Mouse (Mus musculus) midbrain, embryonic 16.5 days (tissue): Measurements from ENCODE around the gene Scel. TPM values are rescaled to one million over a fixed set of nuclear protein-coding genes. Genes with fewer than 3 reads are reported as not detected.

Source experiments
- ATAC-seq: fragments of 200-750 bp; cut with Nextera tagmentation; 2 replicates; pipeline ENCODE4 v1.8.0; 2017; ENCODE audit warnings: moderate TSS enrichment
- H3K27ac ChIP-seq: fragments of 300-500 bp; sonication (generic); 2 replicates; pipeline ENCODE4 v1.5.1; 2014; ENCODE audit warnings: mild to moderate bottlenecking, low read length, mixed read lengths
- H3K27me3 ChIP-seq: fragments of 300-500 bp; sonication (generic); 2 replicates; pipeline ENCODE4 v1.6.1; 2014; ENCODE audit warnings: low read depth, low read length, mixed read lengths; ENCODE audit not compliant: control insufficient read depth, insufficient read depth
- H3K36me3 ChIP-seq: fragments of 300-500 bp; sonication (generic); 2 replicates; pipeline ENCODE4 v1.6.1; 2014; ENCODE audit warnings: mild to moderate bottlenecking, low read length, moderate library complexity, mixed read lengths; ENCODE audit not compliant: control insufficient read depth, insufficient read depth
- H3K4me1 ChIP-seq: fragments of 300-500 bp; sonication (generic); 2 replicates; pipeline ENCODE4 v1.6.1; 2014; ENCODE audit warnings: mild to moderate bottlenecking, low read length, mixed read lengths; ENCODE audit not compliant: control insufficient read depth, insufficient read depth
- H3K4me2 ChIP-seq: fragments of 300-500 bp; sonication (generic); 2 replicates; pipeline ENCODE4 v1.6.1; 2014; ENCODE audit warnings: mild to moderate bottlenecking, low read length, mixed read lengths
- H3K4me3 ChIP-seq: fragments of 300-500 bp; sonication (generic); 2 replicates; pipeline ENCODE4 v1.5.1; 2014; ENCODE audit warnings: low read depth, mild to moderate bottlenecking, low read length, moderate library complexity, mixed read lengths
- H3K9ac ChIP-seq: fragments of 300-500 bp; sonication (generic); 2 replicates; pipeline ENCODE4 v1.6.1; 2014; ENCODE audit warnings: low read depth, low read length, mixed read lengths
- H3K9me3 ChIP-seq: fragments of 300-500 bp; sonication (generic); replicated peaks from 2 replicates; pipeline ENCODE4 v1.6.1; 2014; ENCODE audit warnings: mild to moderate bottlenecking, low read length, mixed read lengths; ENCODE audit not compliant: control insufficient read depth, poor library complexity, severe bottlenecking
- WGBS: fragments of 180-500 bp; shearing (Covaris S2); extraction: QIAGEN DNeasy Blood & Tissue Kit; methylation state at CpG from one replicate; pipeline ENCODE4 v1.1.7; 2014; 5-methylcytosine and 5-hydroxymethylcytosine counted together
- polyA plus RNA-seq: library from polyadenylated mRNA; unstranded; fragments of >200 nt; fragmentation: Nextera tagmentation; extraction: Ambion mirVana; gene quantifications from 2 replicates; pipeline ENCODE4 v1.2.1, GENCODE M21; 2015

The Scel gene
- polyA plus RNA-seq, 1 experiment from 2014 or later: 0.34 TPM

DNA sequence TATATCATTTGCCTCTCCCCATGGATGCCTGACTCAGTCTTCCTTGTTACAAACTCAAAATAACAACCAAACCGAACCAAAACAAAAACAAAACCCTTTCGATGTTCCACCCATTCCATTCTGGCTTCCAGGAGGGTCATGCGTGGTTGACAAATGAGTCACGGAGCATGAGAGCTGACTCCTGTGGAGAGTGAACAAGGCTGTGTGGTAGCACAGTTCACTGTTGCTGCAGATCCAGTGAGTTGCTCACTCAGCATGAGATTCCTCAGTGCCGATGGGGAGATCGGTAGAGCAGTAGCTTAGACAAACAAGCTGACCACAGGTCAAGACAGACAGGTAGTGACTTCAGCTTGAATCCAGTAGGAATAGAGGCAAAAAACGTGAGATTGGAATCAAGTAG lies 12.8 kb upstream of the Scel start:
- Histone ChIP-seq H3K4me2 (no peak overlapping the region), H3K9me3 (no peaks in the 10 kb centered on the region), H3K4me3 (no peak overlapping the region), H3K36me3 (no peaks in the 10 kb centered on the region), H3K9ac (no peak overlapping the region), H3K27ac (no peak overlapping the region), H3K27me3 (no peaks in the 10 kb centered on the region), H3K4me1 (no peaks in the 10 kb centered on the region)
- 25% methylated on average over 7 of the region's 7 CpGs for WGBS
- ATAC-seq: no peak

DNA sequence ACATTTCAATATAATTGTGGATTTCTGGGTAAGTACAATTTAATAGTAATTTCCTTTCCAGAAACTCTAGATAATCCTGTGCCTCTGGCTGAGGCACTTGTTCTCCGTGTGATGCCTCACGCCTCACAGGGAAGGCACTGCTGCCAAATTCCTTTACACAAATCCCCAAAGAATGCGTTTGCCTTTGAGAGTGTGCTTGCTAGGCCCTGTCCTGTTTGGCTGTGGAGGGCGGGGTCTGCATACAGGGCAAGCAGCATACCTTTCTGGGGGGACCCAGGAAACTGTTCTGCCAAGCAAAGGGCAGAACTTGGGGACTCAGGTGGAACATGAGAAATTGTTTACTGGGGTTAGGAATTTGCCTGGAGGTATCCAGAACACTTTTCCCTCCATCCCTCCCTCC lies 12.2 kb upstream of the Scel start:
- no peak overlapping the region for H3K9ac ChIP-seq
- no peaks in the 10 kb centered on the region for H3K9me3 ChIP-seq
- no peak overlapping the region for H3K27ac ChIP-seq
- no peak overlapping the region for H3K4me3 ChIP-seq
- no peaks in the 10 kb centered on the region for H3K27me3 ChIP-seq
- no peaks in the 10 kb centered on the region for H3K36me3 ChIP-seq
- H3K4me2 ChIP-seq: no peak overlapping the region
- 20% methylated on average over 4 of the region's 4 CpGs for WGBS
- ATAC-seq: peak; percentile 20; the same call in 1 of the 2 replicates
- no peaks in the 10 kb centered on the region for H3K4me1 ChIP-seq

DNA sequence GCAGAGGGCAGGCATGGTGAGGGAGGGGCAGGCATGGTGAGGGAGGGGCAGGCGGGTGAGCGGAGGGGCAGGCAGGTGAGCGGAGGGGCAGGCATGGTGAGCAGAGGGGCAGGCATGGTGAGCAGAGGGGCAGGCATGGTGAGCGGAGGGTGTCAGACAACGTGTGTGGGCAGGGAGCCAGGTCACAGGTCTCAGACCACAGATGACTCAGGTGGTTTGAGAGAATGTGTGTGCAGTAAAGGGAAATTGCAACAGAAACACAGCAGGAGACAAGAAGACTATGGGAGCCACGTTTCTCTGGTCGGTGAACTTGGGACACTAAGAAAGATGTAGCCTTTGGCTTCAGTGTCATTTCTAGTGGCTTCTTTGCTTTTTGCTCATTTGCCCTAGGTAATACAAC lies 8.6 kb upstream of the Scel start:
- no peaks in the 10 kb centered on the region for H3K9me3 ChIP-seq
- H3K27ac ChIP-seq: no peak overlapping the region
- no peak overlapping the region for H3K4me3 ChIP-seq
- no peaks in the 10 kb centered on the region for H3K27me3 ChIP-seq
- ATAC-seq: no peak
- H3K9ac ChIP-seq: no peak overlapping the region
- WGBS: 83% methylated on average over 7 of the region's 7 CpGs
- no peaks in the 10 kb centered on the region for H3K36me3 ChIP-seq
- H3K4me2 ChIP-seq: no peak overlapping the region
- no peaks in the 10 kb centered on the region for H3K4me1 ChIP-seq

DNA sequence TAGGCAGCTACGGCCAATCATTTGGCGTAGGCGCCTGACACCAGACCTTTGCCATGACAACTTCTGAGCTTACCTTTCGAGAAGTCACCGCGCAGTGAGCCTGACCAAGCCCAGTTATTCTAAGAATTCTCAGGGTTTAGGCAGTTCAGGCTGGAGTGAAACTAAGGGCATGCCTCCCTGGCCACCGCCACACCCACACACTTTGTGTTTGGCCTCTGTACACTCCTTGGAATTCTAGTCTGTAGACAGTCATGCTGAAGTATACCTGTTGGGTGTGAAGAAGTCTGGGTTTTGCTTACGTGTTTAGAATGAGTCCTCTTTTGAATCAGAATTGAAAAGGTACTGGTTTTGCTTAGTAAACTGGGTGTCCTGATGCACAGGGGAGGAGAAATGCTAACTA lies 3.6 kb upstream of the Scel start:
- H3K4me2 ChIP-seq: no peak overlapping the region
- peaks cover 13% of the 10 kb centered on the region for H3K4me1 ChIP-seq
- 96% methylated on average over 8 of the region's 8 CpGs for WGBS
- H3K36me3 ChIP-seq: no peaks in the 10 kb centered on the region
- no peak overlapping the region for H3K27ac ChIP-seq
- H3K27me3 ChIP-seq: no peaks in the 10 kb centered on the region
- ATAC-seq: no peak
- H3K9me3 ChIP-seq: no peaks in the 10 kb centered on the region
- no peak overlapping the region for H3K9ac ChIP-seq
- H3K4me3 ChIP-seq: no peak overlapping the region

DNA sequence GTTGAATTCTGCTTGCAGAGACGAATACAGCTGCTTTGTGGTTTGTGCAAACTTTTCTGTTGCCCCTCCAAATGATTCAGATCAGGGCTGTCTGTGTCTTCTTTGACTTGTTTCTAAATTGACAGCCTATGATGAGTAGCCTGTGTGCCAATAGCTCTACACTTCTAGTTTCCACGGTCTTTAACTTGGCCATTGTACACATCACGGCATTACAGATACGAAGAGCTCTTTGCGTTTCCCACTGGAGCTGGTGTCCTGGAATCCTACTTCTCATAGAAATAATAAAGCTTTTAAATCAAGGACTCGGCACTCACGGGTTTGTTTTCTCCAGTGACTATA lies 300 bp downstream of the Scel start:
- 55% methylated on average over 7 of the region's 7 CpGs for WGBS
- Histone ChIP-seq H3K27ac (no peak overlapping the region), H3K9ac (no peak overlapping the region), H3K9me3 (no peaks in the 10 kb centered on the region), H3K36me3 (no peaks in the 10 kb centered on the region), H3K4me1 (peaks cover 13% of the 10 kb centered on the region), H3K4me2 (peak overlapping the region; percentile 43), H3K4me3 (no peak overlapping the region), H3K27me3 (no peaks in the 10 kb centered on the region)
- no peak for ATAC-seq

DNA sequence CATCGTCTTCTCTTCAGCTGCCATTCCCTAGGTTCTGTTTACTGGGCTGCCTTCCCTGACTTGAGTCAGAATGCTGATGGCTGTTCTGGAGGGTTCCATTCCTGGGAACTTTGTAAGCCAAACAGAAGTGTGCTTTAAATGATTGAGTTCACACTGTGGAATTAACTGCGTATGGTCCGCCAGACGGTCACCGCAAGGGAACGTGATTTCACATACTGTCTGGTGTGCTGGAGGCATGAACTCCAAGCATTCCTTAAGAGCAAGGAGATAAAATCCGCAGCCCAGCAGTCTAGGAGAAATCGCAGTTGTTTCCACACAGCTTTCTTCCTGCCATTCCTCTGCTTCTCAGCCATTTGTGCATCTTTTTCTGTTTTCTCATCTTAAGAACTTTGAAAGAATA lies 2.3 kb downstream of the Scel start:
- H3K9me3 ChIP-seq: no peaks in the 10 kb centered on the region
- H3K4me2 ChIP-seq: no peak overlapping the region
- peaks cover 13% of the 10 kb centered on the region for H3K4me1 ChIP-seq
- 85% methylated on average over 8 of the region's 8 CpGs for WGBS
- H3K27me3 ChIP-seq: no peaks in the 10 kb centered on the region
- H3K9ac ChIP-seq: no peak overlapping the region
- no peak for ATAC-seq
- H3K36me3 ChIP-seq: no peaks in the 10 kb centered on the region
- H3K27ac ChIP-seq: no peak overlapping the region
- H3K4me3 ChIP-seq: no peak overlapping the region

DNA sequence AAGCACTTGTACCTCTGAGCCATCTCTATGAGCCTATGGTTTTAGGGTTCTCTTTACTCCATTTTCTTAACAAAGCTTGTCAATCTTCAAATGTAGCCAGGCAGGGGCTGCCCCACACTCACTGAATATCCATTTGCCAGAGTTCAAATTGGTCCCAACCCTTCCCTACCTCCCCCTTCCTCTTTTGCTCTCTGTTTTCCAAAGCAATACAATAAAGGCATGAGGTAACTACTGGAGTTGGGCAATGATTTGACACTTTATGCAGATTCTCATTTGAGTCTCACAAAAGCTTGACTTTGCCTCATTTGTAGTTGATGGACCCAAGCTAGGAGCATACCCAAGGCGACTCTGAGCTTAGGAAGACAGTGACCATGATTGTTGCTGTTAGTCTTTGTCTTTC lies 13.1 kb downstream of the Scel start:
- no peaks in the 10 kb centered on the region for H3K27me3 ChIP-seq
- no peak overlapping the region for H3K4me2 ChIP-seq
- H3K4me3 ChIP-seq: no peak overlapping the region
- no peak overlapping the region for H3K27ac ChIP-seq
- no peak overlapping the region for H3K9ac ChIP-seq
- no peaks in the 10 kb centered on the region for H3K36me3 ChIP-seq
- no peak for ATAC-seq
- H3K4me1 ChIP-seq: peaks cover 5% of the 10 kb centered on the region; the same call in 1 of the 2 replicates
- peaks cover 3% of the 10 kb centered on the region; the same call in 1 of the 2 replicates for H3K9me3 ChIP-seq
- WGBS: 87% methylated on average over 1 of the region's 1 CpGs

DNA sequence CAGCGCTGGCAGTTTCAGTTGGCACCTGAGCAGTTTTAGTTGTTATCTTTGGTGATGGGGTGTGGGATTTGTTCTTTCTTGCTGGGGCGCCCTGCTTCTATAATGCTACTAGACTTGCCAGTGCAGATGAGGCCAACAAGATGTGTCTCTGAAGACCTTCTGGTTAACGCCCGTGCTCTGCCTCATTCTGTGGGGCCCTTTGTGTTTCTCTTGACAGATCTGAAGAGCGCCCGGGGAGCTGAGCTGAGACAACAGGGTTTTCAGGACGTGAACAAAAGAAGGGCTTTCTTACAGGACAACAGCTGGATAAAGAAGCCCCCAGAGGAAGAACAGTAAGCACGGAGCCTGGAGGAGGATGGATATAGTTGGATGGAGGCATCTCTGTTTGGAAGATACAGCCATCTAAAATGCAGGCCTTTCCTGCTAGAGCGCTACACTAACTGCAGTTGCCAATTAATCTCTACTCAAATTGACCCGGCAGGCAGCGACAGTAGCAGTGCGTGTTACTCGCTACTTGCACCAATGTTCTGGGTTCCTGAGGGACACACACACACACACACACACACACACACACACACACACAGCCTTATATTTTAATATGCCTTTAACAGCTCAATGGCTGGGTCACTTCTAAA lies 16.7 kb downstream of the Scel start:
- Histone ChIP-seq H3K4me3 (no peak overlapping the region), H3K36me3 (no peaks in the 10 kb centered on the region), H3K27me3 (no peaks in the 10 kb centered on the region), H3K4me1 (peaks cover 5% of the 10 kb centered on the region; the same call in 1 of the 2 replicates), H3K4me2 (0 out of 2 replicates have a peak overlapping the region, but pooled peaks have one; percentile 8), H3K9me3 (peaks cover 3% of the 10 kb centered on the region; the same call in 1 of the 2 replicates), H3K9ac (no peak overlapping the region), H3K27ac (no peak overlapping the region)
- ATAC-seq: no peak
- WGBS: 24% methylated on average over 13 of the region's 13 CpGs

DNA sequence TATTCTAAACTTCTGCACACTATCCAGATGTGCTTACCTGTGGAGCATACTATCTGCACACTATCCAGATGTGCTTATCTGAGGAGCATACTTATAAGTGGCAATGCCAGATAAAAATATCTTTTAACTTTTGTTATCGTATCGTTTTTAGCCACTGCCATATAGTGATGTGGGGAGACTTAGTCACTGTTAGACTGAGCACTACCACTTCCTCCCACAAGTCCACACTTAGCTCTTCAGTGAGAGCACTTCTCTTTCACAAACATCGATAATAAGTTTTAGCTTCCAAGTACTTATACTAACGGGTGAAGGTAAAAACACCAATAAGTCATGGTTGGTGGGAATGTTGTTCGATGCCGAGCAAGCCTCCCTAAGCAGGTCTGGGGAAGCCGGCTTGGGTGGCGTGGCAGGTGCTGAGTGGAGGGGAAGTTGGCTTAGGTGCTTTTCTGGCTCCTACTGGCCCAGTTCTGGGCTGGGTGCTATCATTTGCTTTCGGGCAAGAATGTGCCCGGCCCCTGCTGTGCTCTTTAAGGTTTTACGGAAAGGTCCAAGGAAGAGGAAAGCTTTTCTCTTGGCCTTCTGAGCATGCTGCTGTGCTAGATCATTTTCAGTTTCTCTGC lies 18.7 kb downstream of the Scel start:
- H3K9ac ChIP-seq: no peak overlapping the region
- no peaks in the 10 kb centered on the region for H3K36me3 ChIP-seq
- H3K4me1 ChIP-seq: peaks cover 5% of the 10 kb centered on the region; the same call in 1 of the 2 replicates
- no peaks in the 10 kb centered on the region for H3K27me3 ChIP-seq
- WGBS: 93% methylated on average over 11 of the region's 11 CpGs
- ATAC-seq: no peak
- no peak overlapping the region for H3K4me3 ChIP-seq
- H3K4me2 ChIP-seq: no peak overlapping the region
- H3K9me3 ChIP-seq: peaks cover 3% of the 10 kb centered on the region; the same call in 1 of the 2 replicates
- H3K27ac ChIP-seq: no peak overlapping the region
